Mouse (Mus musculus): ENCODE measurements around the gene Rtn1. TPM values are rescaled to one million over a fixed set of nuclear protein-coding genes. Genes with fewer than 3 reads are reported as not detected.

The Rtn1 gene
- polyA plus RNA-seq, 1 experiment from 2014 or later, result 3.6 TPM

GRCm38 (mm10) chr12:72365231-72366103 is 43.4 kb downstream of the Rtn1 start:
- Histone ChIP-seq H3K27ac (ENCODE audit: low read depth, low read length) (no peak overlapping the region), H3K27me3 (ENCODE audit: control insufficient read depth, insufficient read depth, low read length) (no peaks in the 10 kb centered on the region), H3K36me3 (ENCODE audit: control insufficient read depth, insufficient read depth, low read length) (no peaks in the 10 kb centered on the region), H3K9me3 (ENCODE audit: control insufficient read depth, low read length) (no peaks in the 10 kb centered on the region), H3K4me2 (replicated peaks; ENCODE audit: low read depth, low read length) (no peak overlapping the region), H3K4me3 (ENCODE audit: low read length) (no peak overlapping the region), H3K9ac (ENCODE audit: low read depth, low read length) (no peak overlapping the region), H3K4me1 (ENCODE audit: control insufficient read depth, insufficient read depth, low read length) (no peaks in the 10 kb centered on the region)
- no peak for ATAC-seq (ENCODE audit: low FRiP score, low TSS enrichment)
- 62% methylated on average over 12 of the region's 12 CpGs for WGBS

- Histone ChIP-seq H3K4me2 (replicated peaks; ENCODE audit: low read depth, low read length) (no peak overlapping the region), H3K4me3 (ENCODE audit: low read length) (no peak overlapping the region), H3K9me3 (ENCODE audit: control insufficient read depth, low read length) (no peaks in the 10 kb centered on the region), H3K27me3 (ENCODE audit: control insufficient read depth, insufficient read depth, low read length) (no peaks in the 10 kb centered on the region), H3K36me3 (ENCODE audit: control insufficient read depth, insufficient read depth, low read length) (no peaks in the 10 kb centered on the region), H3K4me1 (ENCODE audit: control insufficient read depth, insufficient read depth, low read length) (no peaks in the 10 kb centered on the region), H3K27ac (ENCODE audit: low read depth, low read length) (no peak overlapping the region), H3K9ac (ENCODE audit: low read depth, low read length) (no peak overlapping the region)
- 85% methylated on average over 5 of the region's 5 CpGs for WGBS
- no peak for ATAC-seq (ENCODE audit: low FRiP score, low TSS enrichment)
These were observed 44.3 kb downstream of the Rtn1 start for GRCm38 (mm10) chr12:72364543-72364942.

GRCm38 (mm10) chr12:72361701-72362354 is 47.0 kb downstream of the Rtn1 start:
- Histone ChIP-seq H3K9ac (ENCODE audit: low read depth, low read length) (no peak overlapping the region), H3K36me3 (ENCODE audit: control insufficient read depth, insufficient read depth, low read length) (no peaks in the 10 kb centered on the region), H3K4me1 (ENCODE audit: control insufficient read depth, insufficient read depth, low read length) (no peaks in the 10 kb centered on the region), H3K4me3 (ENCODE audit: low read length) (no peak overlapping the region), H3K4me2 (replicated peaks; ENCODE audit: low read depth, low read length) (no peak overlapping the region), H3K27me3 (ENCODE audit: control insufficient read depth, insufficient read depth, low read length) (no peaks in the 10 kb centered on the region), H3K27ac (ENCODE audit: low read depth, low read length) (no peak overlapping the region), H3K9me3 (ENCODE audit: control insufficient read depth, low read length) (no peaks in the 10 kb centered on the region)
- ATAC-seq (ENCODE audit: low FRiP score, low TSS enrichment), result no peak
- WGBS, result 61% methylated on average over 9 of the region's 9 CpGs

- H3K4me3 ChIP-seq (ENCODE audit: low read length), result no peak overlapping the region
- no peak overlapping the region for H3K27ac ChIP-seq (ENCODE audit: low read depth, low read length)
- H3K27me3 ChIP-seq (ENCODE audit: control insufficient read depth, insufficient read depth, low read length), result no peaks in the 10 kb centered on the region
- no peaks in the 10 kb centered on the region for H3K9me3 ChIP-seq (ENCODE audit: control insufficient read depth, low read length)
- H3K9ac ChIP-seq (ENCODE audit: low read depth, low read length), result no peak overlapping the region
- WGBS, result 58% methylated on average over 5 of the region's 5 CpGs
- ATAC-seq (ENCODE audit: low FRiP score, low TSS enrichment), result no peak
- no peaks in the 10 kb centered on the region for H3K4me1 ChIP-seq (ENCODE audit: control insufficient read depth, insufficient read depth, low read length)
- no peaks in the 10 kb centered on the region for H3K36me3 ChIP-seq (ENCODE audit: control insufficient read depth, insufficient read depth, low read length)
- H3K4me2 ChIP-seq (replicated peaks; ENCODE audit: low read depth, low read length), result no peak overlapping the region
These were observed 47.8 kb downstream of the Rtn1 start for GRCm38 (mm10) chr12:72360926-72361615.

- no peak overlapping the region for H3K9ac ChIP-seq (ENCODE audit: low read depth, low read length)
- 47% methylated on average over 3 of the region's 3 CpGs for WGBS
- H3K9me3 ChIP-seq (ENCODE audit: control insufficient read depth, low read length), result no peaks in the 10 kb centered on the region
- H3K27ac ChIP-seq (ENCODE audit: low read depth, low read length), result no peak overlapping the region
- H3K4me3 ChIP-seq (ENCODE audit: low read length), result no peak overlapping the region
- no peaks in the 10 kb centered on the region for H3K36me3 ChIP-seq (ENCODE audit: control insufficient read depth, insufficient read depth, low read length)
- no peaks in the 10 kb centered on the region for H3K27me3 ChIP-seq (ENCODE audit: control insufficient read depth, insufficient read depth, low read length)
- H3K4me1 ChIP-seq (ENCODE audit: control insufficient read depth, insufficient read depth, low read length), result no peaks in the 10 kb centered on the region
- no peak for ATAC-seq (ENCODE audit: low FRiP score, low TSS enrichment)
- H3K4me2 ChIP-seq (replicated peaks; ENCODE audit: low read depth, low read length), result no peak overlapping the region
These were observed 49.0 kb downstream of the Rtn1 start for GRCm38 (mm10) chr12:72359903-72360302.

GRCm38 (mm10) chr12:72357667-72358420 is 51.0 kb downstream of the Rtn1 start:
- Histone ChIP-seq H3K4me2 (replicated peaks; ENCODE audit: low read depth, low read length) (no peak overlapping the region), H3K9ac (ENCODE audit: low read depth, low read length) (no peak overlapping the region), H3K9me3 (ENCODE audit: control insufficient read depth, low read length) (no peaks in the 10 kb centered on the region), H3K4me1 (ENCODE audit: control insufficient read depth, insufficient read depth, low read length) (no peaks in the 10 kb centered on the region), H3K27me3 (ENCODE audit: control insufficient read depth, insufficient read depth, low read length) (no peaks in the 10 kb centered on the region), H3K4me3 (ENCODE audit: low read length) (no peak overlapping the region), H3K27ac (ENCODE audit: low read depth, low read length) (no peak overlapping the region), H3K36me3 (ENCODE audit: control insufficient read depth, insufficient read depth, low read length) (no peaks in the 10 kb centered on the region)
- WGBS, result 29% methylated on average over 11 of the region's 11 CpGs
- no peak for ATAC-seq (ENCODE audit: low FRiP score, low TSS enrichment)

GRCm38 (mm10) chr12:72354241-72354640 is 54.6 kb downstream of the Rtn1 start:
- H3K27me3 ChIP-seq (ENCODE audit: control insufficient read depth, insufficient read depth, low read length), result no peaks in the 10 kb centered on the region
- no peaks in the 10 kb centered on the region for H3K9me3 ChIP-seq (ENCODE audit: control insufficient read depth, low read length)
- no peaks in the 10 kb centered on the region for H3K36me3 ChIP-seq (ENCODE audit: control insufficient read depth, insufficient read depth, low read length)
- H3K4me1 ChIP-seq (ENCODE audit: control insufficient read depth, insufficient read depth, low read length), result no peaks in the 10 kb centered on the region
- H3K9ac ChIP-seq (ENCODE audit: low read depth, low read length), result no peak overlapping the region
- H3K27ac ChIP-seq (ENCODE audit: low read depth, low read length), result no peak overlapping the region
- ATAC-seq (ENCODE audit: low FRiP score, low TSS enrichment), result no peak
- no peak overlapping the region for H3K4me2 ChIP-seq (replicated peaks; ENCODE audit: low read depth, low read length)
- H3K4me3 ChIP-seq (ENCODE audit: low read length), result no peak overlapping the region
- 96% methylated on average over 1 of the region's 1 CpGs for WGBS

- WGBS, result 91% methylated on average over 1 of the region's 1 CpGs
- no peak for ATAC-seq (ENCODE audit: low FRiP score, low TSS enrichment)
- Histone ChIP-seq H3K4me1 (ENCODE audit: control insufficient read depth, insufficient read depth, low read length) (no peaks in the 10 kb centered on the region), H3K4me3 (ENCODE audit: low read length) (no peak overlapping the region), H3K27ac (ENCODE audit: low read depth, low read length) (no peak overlapping the region), H3K36me3 (ENCODE audit: control insufficient read depth, insufficient read depth, low read length) (no peaks in the 10 kb centered on the region), H3K9ac (ENCODE audit: low read depth, low read length) (no peak overlapping the region), H3K4me2 (replicated peaks; ENCODE audit: low read depth, low read length) (no peak overlapping the region), H3K27me3 (ENCODE audit: control insufficient read depth, insufficient read depth, low read length) (no peaks in the 10 kb centered on the region), H3K9me3 (ENCODE audit: control insufficient read depth, low read length) (no peaks in the 10 kb centered on the region)
These were observed 55.3 kb downstream of the Rtn1 start for GRCm38 (mm10) chr12:72353506-72353905.
